Mouse (Mus musculus): Measurements from ENCODE around the gene Htra2. TPM values are rescaled to one million over a fixed set of nuclear protein-coding genes. Genes with fewer than 3 reads are reported as not detected.

The Htra2 gene
- polyA plus RNA-seq, 2 experiments, result 54.3 to 80.9 TPM

DNA sequence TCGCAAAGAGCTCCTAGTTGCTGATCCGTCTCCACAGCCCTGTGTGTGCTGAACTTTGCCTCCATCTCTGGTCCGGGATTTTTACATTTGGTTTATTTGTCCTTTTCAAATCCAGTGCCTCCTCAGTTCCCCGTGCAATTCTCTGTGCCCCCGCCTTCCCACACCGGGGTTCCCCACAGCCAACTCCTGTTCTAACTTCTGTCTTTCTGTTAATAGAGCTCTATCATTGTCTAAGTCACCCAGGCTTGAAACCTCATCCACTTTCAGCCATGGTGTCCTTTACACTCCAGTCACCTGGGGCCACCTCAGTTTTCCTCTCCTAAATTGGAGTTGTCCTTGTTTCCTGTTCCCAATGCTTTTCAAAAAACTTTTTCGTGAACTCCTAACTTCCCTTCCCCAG lies 43.8 kb downstream of the Htra2 start:
- no peak for DNase-seq (ENCODE audit: low read depth in 3 of 3, low spot score in 3 of 3)
- Histone ChIP-seq H3K4me3 (ENCODE audit: insufficient read depth in 1 of 2, low read depth in 2 of 2, low read length in 2 of 2) (no peak overlapping the region), H3K36me3 (replicated peaks; ENCODE audit: control insufficient read depth, insufficient read depth, low read depth) (no peaks in the 10 kb centered on the region), H3K9me3 (ENCODE audit: control insufficient read depth, low read length) (no peaks in the 10 kb centered on the region), H3K27me3 (ENCODE audit: control insufficient read depth, insufficient read depth, low read length) (no peaks in the 10 kb centered on the region), H3K4me1 (replicated peaks; ENCODE audit: control insufficient read depth in 2 of 2, insufficient read depth in 2 of 2, low read length in 1 of 2) (peaks cover 58 to 66% of the 10 kb centered on the region in 2 experiments), H3K27ac (peak overlapping the region; percentile 80), H3K9ac (replicated peaks) (no peak overlapping the region), H3K4me2 (ENCODE audit: low read depth) (no peak overlapping the region)
- ATAC-seq (ENCODE audit: insufficient read depth), result no peak
- 72% methylated on average over 7 of the region's 7 CpGs for WGBS (ENCODE audit: insufficient replicate concordance)
- no peak for TF ChIP-seq EP300 (IDR thresholded peaks at IDR 0.05; ENCODE audit: low read depth)
- TF ChIP-seq CTCF (IDR thresholded peaks at IDR 0.05; ENCODE audit: low read depth), result no peak

- DNase-seq (ENCODE audit: low read depth in 3 of 3, low spot score in 3 of 3), result no peak
- Histone ChIP-seq H3K9me3 (ENCODE audit: control insufficient read depth, low read length) (no peaks in the 10 kb centered on the region), H3K36me3 (replicated peaks; ENCODE audit: control insufficient read depth, insufficient read depth, low read depth) (no peaks in the 10 kb centered on the region), H3K9ac (replicated peaks) (peak overlapping the region; percentile 58), H3K27ac (peak overlapping the region; percentile 80), H3K4me3 (ENCODE audit: insufficient read depth in 1 of 2, low read depth in 2 of 2, low read length in 2 of 2) (peak overlapping the region; percentile 16 to 34; a peak in 2 of 4 replicates), H3K27me3 (ENCODE audit: control insufficient read depth, insufficient read depth, low read length) (no peaks in the 10 kb centered on the region), H3K4me1 (replicated peaks; ENCODE audit: control insufficient read depth in 2 of 2, insufficient read depth in 2 of 2, low read length in 1 of 2) (peaks cover 50 to 63% of the 10 kb centered on the region in 2 experiments), H3K4me2 (ENCODE audit: low read depth) (peak overlapping the region; percentile 62)
- 8% methylated on average over 7 of the region's 7 CpGs for WGBS (ENCODE audit: insufficient replicate concordance)
- TF ChIP-seq CTCF (IDR thresholded peaks at IDR 0.05; ENCODE audit: low read depth) (no peak), EP300 (IDR thresholded peaks at IDR 0.05; ENCODE audit: low read depth) (no peak)
- ATAC-seq (ENCODE audit: insufficient read depth), result no peak
Measured at GRCm38 (mm10) chr6:83010010-83010409, 45.1 kb downstream of the Htra2 start.

GRCm38 (mm10) chr6:83008659-83009058 lies 46.4 kb downstream of the Htra2 start:
- no peaks in the 10 kb centered on the region for H3K36me3 ChIP-seq (replicated peaks; ENCODE audit: control insufficient read depth, insufficient read depth, low read depth)
- WGBS (ENCODE audit: insufficient replicate concordance), result 25% methylated on average over 3 of the region's 3 CpGs
- H3K27me3 ChIP-seq (ENCODE audit: control insufficient read depth, insufficient read depth, low read length), result no peaks in the 10 kb centered on the region
- no peak overlapping the region for H3K9ac ChIP-seq (replicated peaks)
- no peak overlapping the region for H3K4me3 ChIP-seq (ENCODE audit: insufficient read depth in 1 of 2, low read depth in 2 of 2, low read length in 2 of 2)
- no peak for ATAC-seq (ENCODE audit: insufficient read depth)
- no peak overlapping the region for H3K4me2 ChIP-seq (ENCODE audit: low read depth)
- TF ChIP-seq CTCF (IDR thresholded peaks at IDR 0.05; ENCODE audit: low read depth) (no peak), EP300 (IDR thresholded peaks at IDR 0.05; ENCODE audit: low read depth) (no peak)
- no peak overlapping the region for H3K27ac ChIP-seq
- H3K4me1 ChIP-seq (replicated peaks; ENCODE audit: control insufficient read depth in 2 of 2, insufficient read depth in 2 of 2, low read length in 1 of 2), result peaks cover 53 to 65% of the 10 kb centered on the region in 2 experiments
- no peaks in the 10 kb centered on the region for H3K9me3 ChIP-seq (ENCODE audit: control insufficient read depth, low read length)
- no peak for DNase-seq (ENCODE audit: low read depth in 3 of 3, low spot score in 3 of 3)

DNA sequence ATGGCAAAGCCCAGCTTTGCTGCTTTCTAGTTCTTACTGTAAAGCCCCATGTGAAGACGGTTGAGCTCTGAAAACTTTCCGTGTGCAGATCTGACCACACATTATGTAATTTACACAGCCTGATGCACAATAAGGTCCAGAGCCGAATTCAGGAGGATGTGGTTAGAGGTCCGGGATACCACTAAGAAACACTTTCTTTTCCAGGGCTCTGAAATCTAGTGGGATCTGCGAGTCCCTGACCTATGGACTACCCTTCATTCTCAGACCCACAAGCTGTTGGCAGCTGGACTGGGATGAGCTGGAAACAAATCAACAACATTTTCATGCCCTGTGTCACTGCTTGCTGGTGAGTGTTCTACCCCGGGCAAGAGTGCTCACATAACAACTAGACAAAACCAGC lies 49.0 kb downstream of the Htra2 start:
- no peak overlapping the region for H3K27ac ChIP-seq
- H3K9me3 ChIP-seq (ENCODE audit: control insufficient read depth, low read length), result no peaks in the 10 kb centered on the region
- no peak overlapping the region for H3K4me2 ChIP-seq (ENCODE audit: low read depth)
- TF ChIP-seq CTCF (IDR thresholded peaks at IDR 0.05; ENCODE audit: low read depth) (no peak), EP300 (IDR thresholded peaks at IDR 0.05; ENCODE audit: low read depth) (no peak)
- no peak for DNase-seq (ENCODE audit: low read depth in 3 of 3, low spot score in 3 of 3)
- peaks cover 34 to 48% of the 10 kb centered on the region in 2 experiments for H3K4me1 ChIP-seq (replicated peaks; ENCODE audit: control insufficient read depth in 2 of 2, insufficient read depth in 2 of 2, low read length in 1 of 2)
- no peak overlapping the region for H3K4me3 ChIP-seq (ENCODE audit: insufficient read depth in 1 of 2, low read depth in 2 of 2, low read length in 2 of 2)
- 55% methylated on average over 6 of the region's 6 CpGs for WGBS (ENCODE audit: insufficient replicate concordance)
- H3K36me3 ChIP-seq (replicated peaks; ENCODE audit: control insufficient read depth, insufficient read depth, low read depth), result no peaks in the 10 kb centered on the region
- H3K27me3 ChIP-seq (ENCODE audit: control insufficient read depth, insufficient read depth, low read length), result no peaks in the 10 kb centered on the region
- H3K9ac ChIP-seq (replicated peaks), result no peak overlapping the region
- ATAC-seq (ENCODE audit: insufficient read depth), result no peak

DNA sequence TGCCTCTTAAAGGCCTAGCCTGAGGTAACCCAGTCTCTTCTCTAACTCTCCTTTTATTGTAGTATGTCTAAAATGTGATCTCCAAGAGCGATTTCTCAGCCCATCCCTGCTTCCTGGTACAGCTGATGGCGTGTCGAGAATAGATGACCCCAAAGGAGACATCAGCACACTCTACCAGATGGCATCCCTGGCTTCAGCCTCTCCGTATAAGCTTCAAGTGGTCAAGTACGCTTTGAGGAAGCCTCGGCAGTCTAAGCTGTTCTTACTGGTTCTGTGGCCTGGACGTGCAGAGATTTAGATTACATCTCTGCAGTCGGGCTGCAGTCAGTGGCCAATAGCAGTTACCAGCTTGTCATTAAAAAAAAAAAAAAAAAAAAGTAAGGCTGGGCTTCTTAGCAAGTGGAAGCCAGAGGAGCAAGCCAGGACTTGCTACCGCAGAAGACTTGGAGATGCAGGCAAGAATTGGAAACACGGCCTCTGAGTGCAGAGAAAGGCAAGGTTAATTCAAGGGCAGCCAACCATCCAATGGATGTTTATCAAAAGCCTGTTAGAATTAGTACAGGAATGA lies 49.5 kb downstream of the Htra2 start:
- WGBS (ENCODE audit: insufficient replicate concordance), result 56% methylated on average over 10 of the region's 10 CpGs
- Histone ChIP-seq H3K9me3 (ENCODE audit: control insufficient read depth, low read length) (no peaks in the 10 kb centered on the region), H3K4me3 (ENCODE audit: insufficient read depth in 1 of 2, low read depth in 2 of 2, low read length in 2 of 2) (no peak overlapping the region), H3K27me3 (ENCODE audit: control insufficient read depth, insufficient read depth, low read length) (no peaks in the 10 kb centered on the region), H3K4me1 (replicated peaks; ENCODE audit: control insufficient read depth in 2 of 2, insufficient read depth in 2 of 2, low read length in 1 of 2) (peaks cover 29 to 42% of the 10 kb centered on the region in 2 experiments), H3K27ac (peak overlapping the region; percentile 30; the same call in 1 of the 2 replicates), H3K9ac (replicated peaks) (no peak overlapping the region; the same call in 1 of the 2 replicates), H3K4me2 (ENCODE audit: low read depth) (no peak overlapping the region), H3K36me3 (replicated peaks; ENCODE audit: control insufficient read depth, insufficient read depth, low read depth) (no peaks in the 10 kb centered on the region)
- TF ChIP-seq EP300 (IDR thresholded peaks at IDR 0.05; ENCODE audit: low read depth) (no peak), CTCF (IDR thresholded peaks at IDR 0.05; ENCODE audit: low read depth) (no peak)
- ATAC-seq (ENCODE audit: insufficient read depth) (no peak), DNase-seq (ENCODE audit: low read depth in 3 of 3, low spot score in 3 of 3) (no peak)
